Mouse (Mus musculus) MEL (cell line): ENCODE measurements around the gene Man2a1.

Source experiments
- CTCF ChIP-seq, 3 experiments: IDR thresholded peaks in 2 of 3; conservative IDR thresholded peaks in 1 of 3; 2 replicates each; pipeline ENCODE4 v1.5.1; 2011 to 2012; ENCODE audit warnings: low read length in 3 of 3, low read depth in 2 of 3, mild to moderate bottlenecking in 2 of 3, improper control_type of control experiment in 1 of 3, inconsistent platforms in 1 of 3, mixed read lengths in 1 of 3, moderate library complexity in 1 of 3; ENCODE audit not compliant: control insufficient read depth in 1 of 3, insufficient read depth in 1 of 3, poor library complexity in 1 of 3, severe bottlenecking in 1 of 3
- EP300 ChIP-seq, 2 experiments: IDR thresholded peaks; 2 replicates each; pipeline ENCODE4 v1.6.1; 2011; ENCODE audit warnings: improper control_type of control experiment in 2 of 2, low read length in 2 of 2, low read depth in 1 of 2, mild to moderate bottlenecking in 1 of 2
- GABPA ChIP-seq: IDR thresholded peaks from 2 replicates; pipeline ENCODE4 v1.6.1; 2012; ENCODE audit warnings: low read depth, mild to moderate bottlenecking, inconsistent platforms, low read length, improper control_type of control experiment, moderate library complexity
- GATA1 ChIP-seq: IDR thresholded peaks from 2 replicates; pipeline ENCODE4 v1.6.1; 2011; ENCODE audit warnings: low read depth, low read length, improper control_type of control experiment
- HCFC1 ChIP-seq: IDR thresholded peaks from 2 replicates; pipeline ENCODE4 v1.6.1; 2012; ENCODE audit warnings: low read depth, mild to moderate bottlenecking, inconsistent platforms, low read length, improper control_type of control experiment, moderate library complexity
- POLR2A ChIP-seq, 2 experiments: IDR thresholded peaks; 2 replicates each; pipeline ENCODE4 v1.6.1; 2011 to 2012; ENCODE audit warnings: low read length in 2 of 2, mild to moderate bottlenecking in 2 of 2, control low read depth in 1 of 2, improper control_type of control experiment in 1 of 2, low read depth in 1 of 2, moderate library complexity in 1 of 2; ENCODE audit not compliant: control insufficient read depth in 1 of 2, insufficient read depth in 1 of 2, poor library complexity in 1 of 2
- POLR2AphosphoS2 ChIP-seq: IDR thresholded peaks from 2 replicates; pipeline ENCODE4 v1.6.1; 2011; ENCODE audit warnings: low read length, improper control_type of control experiment
- RCOR1 ChIP-seq: IDR thresholded peaks from 2 replicates; pipeline ENCODE4 v1.6.1; 2012; ENCODE audit warnings: low read depth, mild to moderate bottlenecking, inconsistent platforms, low read length, improper control_type of control experiment
- USF1 ChIP-seq: IDR thresholded peaks from 2 replicates; pipeline ENCODE4 v1.6.1; 2014; ENCODE audit warnings: low read depth, mild to moderate bottlenecking, inconsistent platforms, low read length, improper control_type of control experiment, moderate library complexity
- ZNF384 ChIP-seq: IDR thresholded peaks from 2 replicates; pipeline ENCODE4 v1.6.1; 2012; ENCODE audit warnings: low read depth, mild to moderate bottlenecking, inconsistent platforms, low read length, improper control_type of control experiment

DNA sequence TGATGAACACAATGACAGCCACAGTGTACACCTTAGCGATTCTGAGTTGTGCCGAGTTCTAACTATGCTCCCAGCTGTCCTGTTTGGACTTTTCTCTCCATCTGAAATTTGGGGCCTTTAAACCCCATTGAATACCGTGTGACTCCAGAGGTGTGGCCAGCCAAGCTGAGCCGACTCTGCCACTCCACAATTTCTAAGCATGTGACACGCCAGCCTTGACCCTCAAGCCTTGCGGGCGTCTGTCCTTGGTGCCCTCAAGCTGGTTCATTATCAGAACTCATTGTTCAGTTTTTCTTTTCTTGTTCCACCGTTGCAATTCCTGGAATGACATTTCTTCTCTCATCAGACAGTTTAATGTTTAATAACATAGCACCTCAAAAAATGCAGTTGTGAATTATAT, 98.0 kb downstream of the Man2a1 start:
- TF ChIP-seq GABPA (no peak), USF1 (no peak), ZNF384 (no peak), CTCF (IDR thresholded peaks at IDR 0.05 in 2 of 3, conservative IDR thresholded peaks at IDR 0.05 in 1 of 3; ENCODE audit: control insufficient read depth in 1 of 3, insufficient read depth in 1 of 3, low read depth in 2 of 3, low read length in 3 of 3, poor library complexity in 1 of 3, severe bottlenecking in 1 of 3) (no peak), POLR2AphosphoS2 (no peak), RCOR1 (no peak), POLR2A (IDR thresholded peaks at IDR 0.05; ENCODE audit: control insufficient read depth in 1 of 2, insufficient read depth in 1 of 2, low read depth in 1 of 2, low read length in 2 of 2, poor library complexity in 1 of 2) (no peak), GATA1 (no peak), EP300 (IDR thresholded peaks at IDR 0.05; ENCODE audit: low read depth in 1 of 2, low read length in 2 of 2) (no peak), HCFC1 (no peak)
